Mouse (Mus musculus) thymus, postnatal 25 days (tissue): ENCODE results near the gene Tmem38b.
A peak's percentile ranks its signal among the peaks of the same experiment; 100 is the strongest.

Experiments used
- DNase-seq: peaks from one replicate; pipeline ENCODE4 v3.0.0; 2022

Tmem38b gene

DNA sequence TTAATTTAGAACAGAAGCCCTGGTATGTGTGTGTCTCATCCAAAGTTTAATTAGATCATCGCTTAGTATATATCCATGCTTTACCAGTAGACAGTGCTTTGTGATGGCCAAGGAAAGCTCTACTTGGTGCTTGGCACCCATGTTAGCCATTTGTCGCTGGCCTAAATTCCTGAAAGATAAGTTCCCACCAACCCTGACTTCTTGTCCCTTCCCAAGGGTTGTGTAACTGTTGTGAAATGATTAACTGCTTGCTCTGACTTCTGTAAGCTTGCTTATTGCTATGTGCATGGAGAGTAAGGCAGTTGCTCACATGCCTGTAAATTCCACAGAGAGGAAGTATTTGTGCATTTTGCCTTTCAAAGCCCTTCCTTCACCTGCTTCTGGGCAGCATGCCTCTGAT is 4.7 kb downstream of the Tmem38b start:
- no peak for DNase-seq

DNA sequence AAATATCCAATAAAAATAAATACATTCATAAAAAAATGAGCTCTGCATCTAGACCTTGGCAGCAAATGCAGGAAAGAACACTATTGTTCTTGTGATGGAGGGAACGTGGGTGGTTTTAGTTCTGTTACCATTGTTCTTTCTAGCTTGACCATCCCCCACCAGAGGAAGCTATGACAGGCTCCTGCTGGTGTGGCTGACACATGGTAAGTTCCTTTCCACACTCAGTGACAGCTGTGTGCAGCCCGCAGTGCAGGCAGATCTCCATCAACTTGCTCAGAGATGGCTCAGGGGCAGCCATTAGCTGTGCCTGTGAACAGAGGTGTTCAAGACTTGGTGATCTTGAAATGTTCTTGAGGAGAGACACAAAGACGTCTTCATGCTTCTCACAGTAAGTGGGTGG is 6.5 kb downstream of the Tmem38b start:
- DNase-seq, result no peak

DNA sequence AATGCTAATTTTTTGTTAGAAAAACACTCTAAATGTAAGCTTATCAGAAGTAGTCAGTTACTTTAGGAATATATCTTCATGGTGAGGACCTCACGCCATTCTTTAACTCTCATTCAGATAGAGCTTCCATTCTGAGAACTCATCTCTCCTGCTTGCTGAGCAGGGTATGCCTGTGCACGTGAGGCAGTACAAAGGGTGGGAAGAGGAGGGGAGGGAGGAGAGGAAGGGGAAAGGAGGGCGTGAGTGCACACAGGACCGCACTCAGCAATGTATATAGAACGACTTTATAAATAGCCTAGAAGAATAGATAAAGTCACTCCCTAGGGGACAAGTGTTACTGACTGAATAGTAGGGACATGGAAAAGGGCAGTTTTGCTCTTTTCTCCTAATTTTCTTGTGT is 11.1 kb downstream of the Tmem38b start:
- no peak for DNase-seq

DNA sequence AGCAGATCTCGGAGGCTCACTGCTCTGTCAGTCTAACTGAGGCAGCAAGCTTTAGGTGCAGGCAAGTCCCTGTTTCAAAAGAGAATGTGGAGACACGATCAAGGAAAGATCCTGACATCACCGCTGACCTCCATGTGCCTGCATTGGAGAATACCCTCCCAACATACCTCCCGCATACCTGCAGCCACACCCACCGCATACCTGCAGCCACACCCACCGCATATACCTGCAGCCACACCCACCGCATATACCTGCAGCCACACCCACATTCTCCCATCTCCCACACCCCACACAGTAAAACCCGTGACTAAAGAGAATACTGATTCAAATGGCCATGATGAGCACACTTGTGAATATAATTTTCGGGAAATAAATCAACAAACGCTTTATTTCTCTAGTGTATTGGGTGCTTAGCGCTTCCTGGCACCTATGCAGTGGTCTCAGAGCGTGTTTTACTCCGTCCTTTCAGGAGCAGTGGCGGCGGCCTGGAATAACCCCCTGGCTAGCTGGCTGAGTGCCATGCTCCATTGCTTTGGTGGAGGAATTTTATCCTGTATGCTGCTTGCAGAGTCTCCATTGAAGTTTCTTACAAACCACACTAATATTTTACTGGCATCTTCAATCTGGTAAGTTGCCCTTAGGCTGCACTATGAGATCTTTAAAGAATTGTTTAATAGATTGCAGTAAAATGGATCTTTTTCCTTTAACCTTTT is 14.5 kb downstream of the Tmem38b start:
- no peak for DNase-seq

DNA sequence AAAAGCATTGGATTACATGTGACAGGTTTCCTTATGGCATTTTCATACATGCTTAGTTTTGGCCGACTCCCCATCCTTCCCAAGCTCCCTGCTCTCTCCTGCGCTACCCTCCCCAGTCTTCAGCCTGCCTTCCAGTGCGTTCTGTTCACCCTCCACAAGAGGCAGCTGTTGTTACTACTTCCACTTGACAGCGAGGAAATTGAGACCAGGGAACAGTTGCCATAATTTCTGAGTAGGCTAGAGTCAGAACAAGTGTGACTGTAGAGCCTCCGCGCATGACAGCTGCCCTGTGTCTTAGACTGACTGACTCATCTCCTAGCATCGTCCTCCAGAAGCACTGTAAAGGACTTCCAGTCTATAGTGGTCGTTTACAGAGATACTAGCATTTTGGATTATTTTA is 17.7 kb downstream of the Tmem38b start:
- no peak for DNase-seq

DNA sequence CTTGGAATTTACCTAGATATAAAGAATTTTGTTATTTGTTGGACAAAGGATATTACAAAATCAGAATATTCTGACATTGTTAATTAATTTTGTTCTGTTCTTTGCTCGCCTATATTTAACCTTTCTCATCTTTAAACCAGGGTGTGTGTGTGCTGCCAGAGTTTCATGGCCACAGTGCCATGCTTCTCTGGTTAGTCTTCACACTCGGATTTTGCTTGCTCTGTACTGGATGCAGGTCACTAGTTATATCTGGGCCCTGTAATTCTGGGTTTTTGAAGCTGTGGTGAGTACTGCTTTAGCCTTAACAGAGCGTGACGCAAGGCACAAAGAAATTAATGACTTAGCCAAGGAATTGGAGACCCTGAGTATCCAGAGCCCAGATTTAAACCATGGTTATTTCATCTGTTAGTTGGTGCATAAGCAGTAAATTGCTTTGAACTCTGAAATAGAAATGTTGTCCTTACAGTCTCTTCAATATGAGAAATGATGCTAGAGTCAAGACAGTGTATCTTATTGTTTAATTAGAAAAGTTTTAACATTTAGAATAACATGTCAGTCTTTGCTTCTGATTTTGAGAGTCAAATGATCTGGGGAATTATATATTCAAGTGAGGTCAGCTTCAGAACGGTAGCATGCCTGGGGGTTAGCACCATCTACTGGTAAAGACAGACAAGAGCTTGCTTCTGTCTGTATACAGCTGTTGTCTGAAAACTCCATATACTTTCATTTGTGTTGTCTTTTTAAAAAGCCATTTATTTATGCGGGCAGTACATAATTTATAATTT is 19.2 kb downstream of the Tmem38b start:
- peak; percentile 12 for DNase-seq

DNA sequence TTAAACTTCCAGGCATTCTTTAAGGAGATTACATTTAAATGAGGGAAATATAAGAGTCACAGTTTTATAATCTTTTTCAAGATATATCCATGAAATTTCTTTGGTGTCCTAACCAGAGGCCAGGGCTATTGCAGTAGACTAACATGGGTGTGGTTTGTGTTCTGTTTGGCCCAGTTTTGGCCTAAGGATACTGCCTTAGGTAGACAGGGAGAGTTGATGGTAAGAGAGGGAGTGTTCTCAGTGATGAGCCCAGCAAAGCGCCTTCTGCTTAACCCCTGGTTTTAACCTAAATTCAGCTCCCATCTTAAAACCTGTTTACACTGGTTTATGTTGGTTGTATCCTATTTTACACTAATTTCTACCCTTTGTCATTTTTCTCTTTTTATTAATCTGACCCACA is 19.8 kb downstream of the Tmem38b start:
- no peak for DNase-seq

DNA sequence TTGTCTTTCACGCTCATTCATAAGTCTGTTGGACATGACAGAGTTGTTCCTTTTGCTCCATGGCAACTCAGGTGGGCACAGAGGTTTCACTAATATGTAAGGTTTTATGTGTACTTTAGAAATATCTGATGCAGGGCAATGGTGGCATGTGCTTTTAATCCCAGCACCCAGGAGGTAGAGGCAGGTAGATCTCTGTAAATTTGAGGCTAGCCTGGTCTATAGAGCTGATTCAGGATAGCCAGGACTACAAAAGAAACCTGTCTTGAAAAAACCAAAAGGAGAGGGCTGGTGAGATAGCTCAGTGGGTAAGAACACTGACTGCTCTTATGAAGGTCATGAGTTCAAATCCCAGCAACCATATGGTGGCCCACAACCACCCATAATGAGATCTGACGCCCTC is 20.5 kb downstream of the Tmem38b start:
- DNase-seq, result no peak

DNA sequence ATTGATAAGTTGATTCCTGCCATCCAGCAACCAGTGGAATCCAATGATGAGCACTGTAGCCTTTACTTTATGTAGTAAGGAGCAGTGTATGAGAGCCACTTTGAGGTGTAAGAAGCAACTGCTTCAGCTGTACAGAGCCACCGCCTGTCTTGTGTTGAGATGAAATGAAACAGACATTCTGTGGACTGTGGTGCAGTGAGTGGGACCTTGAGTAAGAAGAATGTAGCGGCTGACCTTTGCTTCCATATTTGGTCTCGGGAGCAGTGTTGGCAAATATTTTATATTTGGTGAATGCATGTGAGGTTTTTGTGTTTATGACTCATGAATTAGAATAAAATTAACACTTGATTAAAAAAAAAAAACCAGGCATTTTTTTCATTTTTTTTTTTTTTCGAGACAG is 21.7 kb downstream of the Tmem38b start:
- no peak for DNase-seq

DNA sequence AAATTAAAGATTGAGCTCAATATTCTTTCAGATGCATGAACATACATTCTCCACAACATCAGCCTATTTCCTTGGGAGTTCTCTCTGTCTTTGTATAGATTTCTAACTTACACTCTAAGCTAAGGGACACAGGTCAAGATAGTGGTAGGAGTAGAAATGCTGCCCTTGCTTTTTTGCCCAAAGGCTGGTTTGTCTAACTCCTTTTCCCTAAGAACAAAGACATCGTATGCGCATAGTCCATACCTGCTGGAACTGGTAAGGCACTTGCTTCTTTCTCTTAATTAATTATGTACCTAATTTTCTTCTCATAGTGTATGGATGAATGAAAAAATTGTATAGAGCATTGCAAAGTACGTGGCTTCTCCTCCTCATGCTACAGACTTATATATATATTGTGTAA is 22.5 kb downstream of the Tmem38b start:
- no peak for DNase-seq

DNA sequence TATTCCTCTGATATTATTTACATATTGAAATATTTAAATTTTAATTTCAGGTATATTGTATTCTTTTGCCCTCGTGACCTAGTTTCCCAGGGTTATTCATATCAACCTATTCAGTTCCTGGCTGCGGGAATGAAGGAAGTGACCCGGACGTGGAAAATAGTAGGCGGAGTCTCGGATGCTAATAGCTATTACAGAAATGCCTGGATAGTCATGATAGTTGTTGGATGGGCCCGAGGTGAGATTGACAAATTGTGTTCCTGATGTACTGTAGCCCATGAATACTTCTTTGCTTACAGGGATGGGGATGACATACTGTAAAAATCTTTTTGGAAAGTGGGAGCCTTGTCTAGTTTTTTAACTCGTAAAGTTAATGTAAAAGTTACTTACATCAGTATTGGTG is 23.0 kb downstream of the Tmem38b start:
- DNase-seq, result no peak

DNA sequence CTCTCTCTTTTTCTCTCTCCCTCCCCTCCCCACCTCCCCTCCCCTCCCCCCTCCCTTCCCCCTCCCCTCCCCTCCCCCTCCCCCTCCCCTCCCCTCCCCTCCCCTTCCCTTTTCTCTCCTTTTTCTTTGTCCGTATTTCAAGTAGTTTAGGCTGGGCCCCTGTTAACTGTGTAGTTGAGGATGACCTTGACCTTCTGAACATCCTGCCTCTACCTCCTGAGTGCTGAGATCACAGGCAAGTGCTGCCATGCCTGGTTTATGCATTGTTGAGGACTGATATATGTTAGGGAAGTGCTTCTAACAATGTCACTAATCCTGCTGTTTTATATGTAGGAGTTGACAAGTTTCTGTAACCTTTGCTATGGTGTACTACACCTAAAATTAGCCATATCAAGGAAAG is 24.0 kb downstream of the Tmem38b start:
- DNase-seq, result no peak

DNA sequence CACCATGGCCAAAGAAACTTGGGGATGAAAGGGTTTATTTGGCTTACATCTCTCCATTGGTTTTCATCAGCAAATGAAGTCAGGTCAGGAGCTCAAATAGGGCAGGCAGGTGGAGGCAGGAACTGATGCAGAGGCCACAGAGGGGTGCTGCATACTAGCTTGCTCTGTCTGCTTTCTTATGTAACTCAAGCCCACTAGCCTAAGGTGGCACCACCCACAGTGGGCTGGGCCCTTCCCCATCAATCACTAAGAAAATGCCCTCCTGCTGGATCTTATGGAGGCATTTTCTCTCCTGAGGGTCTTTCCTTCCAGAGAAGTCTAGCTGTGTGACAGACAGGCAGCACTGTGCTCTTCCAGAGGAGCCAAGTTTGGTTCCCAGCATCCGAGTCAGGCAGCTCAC is 27.5 kb downstream of the Tmem38b start:
- DNase-seq, result no peak

DNA sequence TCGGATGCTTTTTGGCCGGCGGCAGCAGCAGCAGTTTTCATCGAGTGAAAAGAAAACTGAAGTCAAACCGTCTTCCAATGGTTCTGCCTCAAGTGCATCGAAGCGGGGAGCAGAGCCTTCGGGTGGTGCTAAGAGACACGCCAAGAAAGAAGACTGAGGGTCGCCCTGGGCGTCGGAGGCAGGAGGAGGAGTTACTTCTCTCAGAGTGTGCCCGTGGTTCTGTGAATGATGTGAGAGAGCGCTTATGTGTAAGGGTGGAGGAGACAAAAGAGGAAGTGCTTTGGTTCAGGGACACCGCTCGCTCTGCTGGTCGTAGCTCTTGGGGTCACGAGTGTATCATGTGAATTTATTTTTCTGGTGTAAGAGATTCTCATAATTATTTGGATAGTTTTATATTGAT is 34.1 kb downstream of the Tmem38b start:
- no peak for DNase-seq

DNA sequence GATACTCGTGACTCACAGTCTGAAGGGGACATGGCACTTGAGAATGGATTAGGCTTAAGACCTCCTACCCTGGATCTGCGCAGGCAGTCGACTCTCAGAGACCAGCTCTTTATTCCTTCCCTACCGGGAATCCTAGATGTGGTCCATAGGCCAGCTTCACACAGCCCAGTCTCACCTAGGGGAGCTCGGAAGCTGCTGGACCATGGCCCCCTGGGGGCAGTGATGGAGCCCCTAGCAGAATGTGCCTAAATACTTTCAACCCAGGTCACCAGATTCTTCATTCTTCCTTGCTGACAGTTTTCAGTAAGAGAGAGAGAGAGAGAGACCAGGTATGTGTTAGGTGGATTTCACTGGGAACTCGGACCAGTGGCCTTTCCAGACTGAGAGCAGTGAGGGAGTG is 36.3 kb downstream of the Tmem38b start:
- DNase-seq, result no peak

DNA sequence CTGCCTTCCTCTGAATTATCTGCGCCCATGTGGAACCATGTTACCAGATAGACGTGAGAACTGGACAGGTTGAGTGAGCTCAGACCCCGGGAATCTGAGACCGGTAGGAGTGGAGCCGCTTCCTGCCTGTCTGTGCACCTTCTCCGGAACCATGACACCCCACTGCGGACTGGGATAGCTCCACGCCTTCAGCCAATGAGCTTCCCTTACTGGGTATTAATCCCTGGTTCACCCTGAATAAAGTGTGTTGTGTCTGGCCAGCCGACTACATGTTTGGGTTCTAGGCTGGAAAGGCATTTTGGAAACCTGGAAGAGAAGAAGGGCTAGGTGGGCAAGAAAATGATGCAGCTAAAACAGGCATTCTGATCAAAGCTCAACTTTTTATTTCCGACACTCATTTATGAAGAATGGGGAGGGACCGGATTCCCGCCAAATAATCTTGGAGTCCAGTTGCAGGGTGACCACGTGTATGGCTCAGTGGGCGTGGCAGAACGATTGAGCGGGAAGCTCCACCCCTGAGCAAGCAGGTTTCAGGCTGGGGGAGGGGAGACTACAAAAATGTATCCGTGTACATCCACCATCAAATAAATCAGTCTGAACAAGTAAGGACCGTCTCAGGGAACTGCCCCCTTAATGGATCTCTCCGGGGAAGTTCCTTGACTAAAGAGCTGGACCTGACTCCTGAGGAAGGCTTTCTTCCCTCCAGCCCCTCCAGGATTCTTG is 38.4 kb downstream of the Tmem38b start:
- DNase-seq, result no peak

DNA sequence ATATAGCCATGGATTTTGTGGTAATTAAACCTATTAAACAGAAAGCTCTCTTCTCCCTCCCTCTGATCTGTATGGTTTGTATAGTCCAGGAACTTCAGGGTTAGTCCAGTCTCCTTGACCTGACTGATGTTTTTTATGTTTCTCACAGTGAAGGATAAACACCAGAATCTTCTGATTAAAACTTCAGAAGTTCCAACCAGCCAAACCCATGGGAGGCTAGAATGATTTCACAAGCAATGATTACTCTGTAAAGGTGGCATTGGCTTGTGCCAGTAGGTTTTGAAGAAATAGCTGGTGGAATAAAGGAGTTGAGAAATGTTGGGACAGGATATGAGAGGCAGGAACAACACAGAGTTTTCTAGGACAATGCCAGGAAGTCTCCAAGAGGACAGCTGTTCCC is 40.6 kb downstream of the Tmem38b start:
- no peak for DNase-seq

DNA sequence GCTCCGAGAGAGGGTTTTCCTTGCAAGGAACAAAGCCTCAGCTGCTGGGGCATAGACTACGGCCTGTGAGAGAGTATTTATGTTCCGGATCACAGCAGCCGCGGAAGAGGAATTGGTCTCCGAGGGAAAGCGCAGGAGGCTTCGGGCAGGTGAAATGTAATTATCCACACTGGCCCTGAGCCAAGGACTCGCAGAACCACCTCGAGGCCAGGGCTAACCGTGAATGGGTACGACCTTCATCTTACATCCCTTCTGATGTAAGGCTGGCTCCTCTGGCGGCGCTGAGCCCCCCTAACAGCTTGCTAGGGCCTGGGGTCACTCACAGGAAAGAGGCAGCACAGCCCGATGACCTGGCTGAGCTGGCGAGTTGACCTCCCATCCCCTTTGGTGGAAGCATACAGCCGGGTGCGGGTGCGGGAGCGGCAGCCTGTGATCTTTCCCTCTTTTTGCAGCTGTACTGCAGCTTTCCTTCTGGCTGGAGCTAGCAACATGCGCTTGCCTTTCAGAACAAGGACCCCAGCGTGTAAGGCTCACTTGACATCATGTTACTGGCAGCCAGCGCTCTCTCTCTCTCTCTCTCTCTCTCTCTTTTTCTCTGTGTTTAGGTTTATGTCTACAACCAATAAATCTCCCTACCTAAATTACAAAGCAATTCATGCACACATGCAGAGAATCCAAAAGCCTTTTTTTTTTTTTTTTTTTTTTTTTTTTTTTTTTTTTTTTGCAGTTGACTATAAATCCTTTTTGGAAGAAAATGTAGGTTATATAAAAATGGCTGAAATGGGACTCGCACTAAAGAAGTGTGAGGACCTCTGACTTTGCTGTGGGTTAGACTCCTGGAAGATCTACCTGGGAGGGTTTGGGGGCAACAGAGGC is 52.9 kb downstream of the Tmem38b start:
- no peak for DNase-seq

DNA sequence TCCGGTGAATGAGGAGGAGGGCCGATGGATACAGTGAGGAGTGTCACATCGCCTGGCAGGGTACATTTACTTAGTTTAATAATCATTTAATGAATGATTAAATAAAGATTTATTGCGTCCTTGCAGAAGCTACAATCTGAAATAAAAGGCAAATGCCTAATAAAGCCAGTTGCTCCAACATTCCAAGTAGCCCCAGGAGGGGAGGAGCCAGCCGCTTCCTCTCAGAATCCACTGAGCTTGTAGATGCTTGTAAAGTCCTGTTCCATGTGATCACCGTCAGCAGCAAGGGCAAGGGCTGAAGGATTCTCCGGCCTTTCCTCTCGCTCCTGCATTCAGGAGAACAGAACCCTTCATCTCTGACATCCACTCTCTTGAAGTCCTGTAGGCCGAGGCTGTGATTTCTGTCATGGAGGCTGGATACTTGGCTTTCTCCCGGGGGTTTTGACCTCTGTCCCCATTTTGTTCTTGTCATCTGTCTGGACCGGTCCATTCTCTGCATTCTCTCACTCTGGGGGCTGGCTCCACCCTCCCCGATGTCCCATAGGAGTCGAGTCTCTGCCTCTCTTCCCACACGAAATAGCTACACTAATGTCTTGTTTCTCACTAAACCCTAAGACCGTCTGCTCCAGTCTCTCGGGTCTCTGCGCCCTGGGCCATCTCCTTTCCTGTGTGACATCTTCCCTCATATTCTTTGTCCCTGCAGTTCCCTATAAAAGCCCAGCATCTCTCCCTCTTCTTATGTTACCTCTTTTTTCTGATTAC is 57.3 kb downstream of the Tmem38b start:
- DNase-seq, result no peak

DNA sequence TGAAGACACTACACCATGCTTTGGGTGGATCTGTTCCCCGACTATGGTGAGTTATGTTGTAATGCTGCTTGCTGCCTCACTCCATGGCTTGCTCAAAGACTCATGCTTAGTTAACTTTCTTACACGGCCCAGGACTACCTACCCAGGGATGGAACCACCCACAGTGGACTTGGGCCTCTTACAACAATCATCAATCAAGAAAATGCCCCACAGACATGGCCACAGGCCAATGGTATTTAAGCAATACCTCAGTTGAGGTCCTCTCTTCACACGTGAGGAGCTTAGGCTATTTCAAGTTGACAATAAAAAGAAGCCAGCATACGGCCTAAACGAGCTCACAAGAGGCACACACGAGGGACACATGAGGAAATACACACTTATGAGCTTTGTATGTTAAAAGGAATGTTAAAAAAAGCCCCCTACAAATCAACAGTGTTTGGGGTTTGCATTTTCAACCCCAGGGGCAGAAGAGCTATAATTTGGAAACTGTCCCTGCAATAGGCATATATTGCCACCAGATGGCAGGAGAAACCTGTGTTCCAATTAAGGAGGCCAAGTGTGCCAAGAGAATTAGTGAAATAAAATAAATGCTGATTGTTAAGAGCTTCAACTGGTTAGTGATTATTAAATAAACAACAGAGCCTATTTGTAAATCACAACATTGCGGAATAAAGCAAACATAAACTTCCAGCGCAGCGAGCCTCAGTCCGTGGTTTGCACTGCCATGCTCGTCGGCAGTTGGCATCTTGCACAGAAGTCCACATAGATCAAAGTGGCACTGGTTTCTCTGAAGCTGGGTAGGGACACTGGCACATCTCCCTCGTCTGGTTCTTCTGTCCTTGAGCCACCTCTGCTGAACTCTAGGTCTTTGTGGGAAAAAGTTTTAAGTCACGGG is 58.8 kb downstream of the Tmem38b start:
- peak; percentile 23 for DNase-seq
